Mouse (Mus musculus) ES-Bruce4 (cell line): ENCODE results near the gene Tspan7.

Experiments
- CTCF ChIP-seq: IDR thresholded peaks from one replicate; pipeline ENCODE4 v1.8.1; 2011; ENCODE audit warnings: low read depth, low read length
- EP300 ChIP-seq: IDR thresholded peaks from 2 replicates; pipeline ENCODE4 v1.6.1; 2011; ENCODE audit warnings: low read depth, low read length; ENCODE audit not compliant: insufficient read depth
- POLR2A ChIP-seq: IDR thresholded peaks from one replicate; pipeline ENCODE4 v1.8.1; 2011; ENCODE audit warnings: low read length; ENCODE audit not compliant: insufficient read depth

- TF ChIP-seq CTCF: no peak
- TF ChIP-seq POLR2A: no peak
- TF ChIP-seq EP300: no peak
These were observed at the start of gene Tspan7 for GRCm38 (mm10) chrX:10484872-10485569.
